In genomic region chr8:70897681-70898413, GRCm38 (mm10) we compare ENCODE assay signal across 8 mouse cellular contexts. TPM values are rescaled to one million over a fixed set of nuclear protein-coding genes. Genes with fewer than 3 reads are reported as not detected.
A peak's percentile ranks its signal among the peaks of the same experiment; 100 is the strongest.
DNase-seq lines count a peak whose midpoint lies in the region; ATAC-seq and TF ChIP-seq lines count a peak whose summit lies in the region.

No protein-coding gene starts in this region.

- H3K27me3 ChIP-seq in C2C12 (ENCODE audit: control insufficient read depth, insufficient read depth, insufficient read length), result no peaks in the 10 kb centered on the region
- peaks cover 31% of the 10 kb centered on the region for H3K27me3 ChIP-seq in heart, embryonic 13.5 days (replicated peaks)
- H3K27me3 ChIP-seq in kidney, postnatal 0 days (ENCODE audit: insufficient read depth, low read length), result no peaks in the 10 kb centered on the region; the same call in 1 of the 2 replicates
- H3K27me3 ChIP-seq in liver, adult 2 months (ENCODE audit: control insufficient read depth, insufficient read depth, low read length), result no peaks in the 10 kb centered on the region; the same call in 1 of the 2 replicates
- peaks cover 5% of the 10 kb centered on the region for H3K27me3 ChIP-seq in stomach, embryonic 14.5 days (ENCODE audit: control insufficient read depth, insufficient read depth, low read length)

- H3K79me2 ChIP-seq in C2C12 (ENCODE audit: control insufficient read depth, insufficient read depth), result peaks cover 27% of the 10 kb centered on the region
- peaks cover 10% of the 10 kb centered on the region; the same call in 1 of the 2 replicates for H3K79me2 ChIP-seq in liver, adult 2 months (ENCODE audit: control insufficient read depth, insufficient read depth, low read length)

- H3K36me3 ChIP-seq in C2C12 (ENCODE audit: control insufficient read depth, insufficient read depth), result peaks cover 38% of the 10 kb centered on the region
- H3K36me3 ChIP-seq in heart, embryonic 13.5 days, result peaks cover 25% of the 10 kb centered on the region
- peaks cover 11% of the 10 kb centered on the region for H3K36me3 ChIP-seq in kidney, postnatal 0 days (ENCODE audit: insufficient read depth, low read length)
- H3K36me3 ChIP-seq in liver, adult 2 months (ENCODE audit: control insufficient read depth, insufficient read depth, low read length), result peaks cover 13% of the 10 kb centered on the region
- H3K36me3 ChIP-seq in stomach, embryonic 14.5 days (ENCODE audit: control insufficient read depth, insufficient read depth, low read length), result peaks cover 25% of the 10 kb centered on the region

- WGBS in heart, embryonic 13.5 days, result under 1% methylated on average over 20 of the region's 20 CpGs
- under 1% methylated on average over 20 of the region's 20 CpGs for WGBS in kidney, postnatal 0 days
- under 1% methylated on average over 20 of the region's 20 CpGs for WGBS in liver, adult 2 months
- under 1% methylated on average over 20 of the region's 20 CpGs for WGBS in stomach, embryonic 14.5 days

- TF ChIP-seq CTCF in C2C12 (IDR thresholded peaks at IDR 0.05; ENCODE audit: control insufficient read depth, insufficient read depth, insufficient read length), result peak; percentile 78
- peak; percentile 94 for TF ChIP-seq CTCF in kidney, postnatal 0 days (IDR thresholded peaks at IDR 0.05; ENCODE audit: low read depth)
- TF ChIP-seq CTCF in liver, adult 2 months (IDR thresholded peaks at IDR 0.05; ENCODE audit: low read depth, low read length), result peak; percentile 98

- peak overlapping the region; percentile 82 for H3K4me3 ChIP-seq in C2C12 (ENCODE audit: insufficient read depth, poor library complexity, severe bottlenecking)
- H3K4me3 ChIP-seq in heart, embryonic 13.5 days, result peak overlapping the region; percentile 87
- peak overlapping the region; percentile 92 for H3K4me3 ChIP-seq in kidney, postnatal 0 days (replicated peaks; ENCODE audit: low read depth, low read length)
- peak overlapping the region; percentile 55 for H3K4me3 ChIP-seq in liver, adult 2 months (ENCODE audit: insufficient read depth, low read depth, low read length)
- peak overlapping the region; percentile 84 for H3K4me3 ChIP-seq in stomach, embryonic 14.5 days (ENCODE audit: low read depth, low read length)

- DNase-seq in brain, adult 2 months (ENCODE audit: low read depth, low spot score), result peak; percentile 89
- peak; percentile 88 for DNase-seq in kidney, postnatal 0 days (ENCODE audit: low spot score)
- peak; percentile 53 for DNase-seq in liver, adult 2 months (ENCODE audit: extremely low read depth, low read depth, low spot score)

- no peaks in the 10 kb centered on the region for H3K9me3 ChIP-seq in heart, embryonic 13.5 days
- H3K9me3 ChIP-seq in kidney, postnatal 0 days (replicated peaks; ENCODE audit: low read length), result no peaks in the 10 kb centered on the region
- H3K9me3 ChIP-seq in stomach, embryonic 14.5 days (ENCODE audit: control insufficient read depth, low read depth, low read length), result no peaks in the 10 kb centered on the region

- ATAC-seq in erythroblast, adult 5-6 weeks (replicated peaks; ENCODE audit: low FRiP score, poor library complexity, severe bottlenecking), result peak; percentile 68
- ATAC-seq in heart, embryonic 13.5 days (ENCODE audit: extremely low read depth, insufficient number of reproducible peaks, low FRiP score, low TSS enrichment), result 0 out of 2 replicates have a peak, but pooled peaks have one; percentile 3
- ATAC-seq in kidney, postnatal 0 days (replicated peaks; ENCODE audit: low FRiP score, low read depth), result peak; percentile 33
- ATAC-seq in monocyte, adult 5-6 weeks (replicated peaks; ENCODE audit: insufficient number of reproducible peaks, low FRiP score, low TSS enrichment, poor library complexity, severe bottlenecking), result peak; percentile 41; the same call in 1 of the 2 replicates
- peak; percentile 33; the same call in 1 of the 2 replicates for ATAC-seq in stomach, embryonic 14.5 days (ENCODE audit: insufficient number of reproducible peaks, insufficient read depth, low FRiP score, low read depth)

- H3K4me2 ChIP-seq in heart, embryonic 13.5 days, result peak overlapping the region; percentile 84
- peak overlapping the region; percentile 79 for H3K4me2 ChIP-seq in kidney, postnatal 0 days (ENCODE audit: low read length)
- peak overlapping the region; percentile 65 for H3K4me2 ChIP-seq in stomach, embryonic 14.5 days (replicated peaks; ENCODE audit: low read depth, low read length)

- H3K27ac ChIP-seq in heart, embryonic 13.5 days (replicated peaks), result peak overlapping the region; percentile 86
- H3K27ac ChIP-seq in kidney, postnatal 0 days, result peak overlapping the region; percentile 81
- peak overlapping the region; percentile 49 for H3K27ac ChIP-seq in liver, adult 2 months (replicated peaks; ENCODE audit: insufficient read depth, low read depth, low read length)
- peak overlapping the region; percentile 77 for H3K27ac ChIP-seq in stomach, embryonic 14.5 days (ENCODE audit: low read length)

- peaks cover 18% of the 10 kb centered on the region for H3K4me1 ChIP-seq in heart, embryonic 13.5 days
- peaks cover 10% of the 10 kb centered on the region for H3K4me1 ChIP-seq in kidney, postnatal 0 days (replicated peaks; ENCODE audit: insufficient read depth, low read length)
- peaks cover 5% of the 10 kb centered on the region for H3K4me1 ChIP-seq in liver, adult 2 months (ENCODE audit: control insufficient read depth, insufficient read depth, low read length)
- H3K4me1 ChIP-seq in stomach, embryonic 14.5 days (ENCODE audit: control insufficient read depth, insufficient read depth, low read length), result peaks cover 13% of the 10 kb centered on the region; the same call in 1 of the 2 replicates

- TF ChIP-seq POLR2A in liver, adult 2 months (IDR thresholded peaks at IDR 0.05; ENCODE audit: extremely low read depth, insufficient read depth, low read length), result no peak

- H3K9ac ChIP-seq in heart, embryonic 13.5 days, result peak overlapping the region; percentile 89
- peak overlapping the region; percentile 61 for H3K9ac ChIP-seq in kidney, postnatal 0 days (ENCODE audit: low read depth, low read length)
- peak overlapping the region; percentile 37 for H3K9ac ChIP-seq in liver, adult 2 months (ENCODE audit: low read depth, low read length)
- H3K9ac ChIP-seq in stomach, embryonic 14.5 days (replicated peaks; ENCODE audit: low read depth, low read length), result peak overlapping the region; percentile 92

- H3K79me3 ChIP-seq in C2C12 (ENCODE audit: low read depth), result peaks cover 13% of the 10 kb centered on the region

- H3ac ChIP-seq in C2C12 (ENCODE audit: control insufficient read depth, insufficient read length, low read depth), result peak overlapping the region; percentile 79

RNA-seq across cellular contexts. Expression of gene Rpl18a, which starts 0.6 kb away (rescaled TPM):
- 4,918 TPM for polyA plus RNA-seq in C2C12 (2012; fragmentation: generic; extraction: Trizol)
- 1,597 and 1,896 TPM in 2 replicates for total RNA-seq in erythroblast, adult 5-6 weeks (2015; ENCODE audit: low replicate concordance)
- 369 and 492 TPM in 2 replicates for total RNA-seq in erythroblast, adult 5-6 weeks (2017; ENCODE audit: low replicate concordance)
- 3,040 and 3,097 TPM in 2 replicates for polyA plus RNA-seq in heart, embryonic 13.5 days (2015; fragmentation: Nextera tagmentation; extraction: Ambion mirVana)
- 5,183 and 5,941 TPM in 2 replicates for polyA plus RNA-seq in kidney, postnatal 0 days (2015; fragmentation: Nextera tagmentation; extraction: Ambion mirVana)
- 318 and 506 TPM in 2 replicates for total RNA-seq in liver, adult 2 months (2014; rRNA removed)
- 1,953 and 2,350 TPM in 2 replicates for polyA plus RNA-seq in liver, adult 2 months (2012; rRNA removed)
- total RNA-seq in monocyte, adult 5-6 weeks (2017), result 1,371 to 1,607 TPM (median 1,447 TPM) in 3 replicates
- polyA plus RNA-seq in stomach, embryonic 14.5 days (2014; fragmentation: Nextera tagmentation; extraction: Ambion mirVana), result 5,566 and 6,204 TPM in 2 replicates

RNA-seq across cellular contexts. Expression of gene Slc5a5, which starts 5.3 kb away (rescaled TPM):
- 0.13 TPM for polyA plus RNA-seq in C2C12 (2012; fragmentation: generic; extraction: Trizol)
- total RNA-seq in erythroblast, adult 5-6 weeks (2015; ENCODE audit: low replicate concordance), result not detected in 2 replicates
- 0.17 TPM in 1 of 2 replicates, not detected in the other for total RNA-seq in erythroblast, adult 5-6 weeks (2017; ENCODE audit: low replicate concordance)
- polyA plus RNA-seq in heart, embryonic 13.5 days (2015; fragmentation: Nextera tagmentation; extraction: Ambion mirVana), result 0.06 and 0.09 TPM in 2 replicates
- 0.09 and 0.11 TPM in 2 replicates for polyA plus RNA-seq in kidney, postnatal 0 days (2015; fragmentation: Nextera tagmentation; extraction: Ambion mirVana)
- not detected in 2 replicates for total RNA-seq in liver, adult 2 months (2014; rRNA removed)
- not detected in 2 replicates for polyA plus RNA-seq in liver, adult 2 months (2012; rRNA removed)
- not detected in 3 replicates for total RNA-seq in monocyte, adult 5-6 weeks (2017)
- 4.2 and 4.8 TPM in 2 replicates for polyA plus RNA-seq in stomach, embryonic 14.5 days (2014; fragmentation: Nextera tagmentation; extraction: Ambion mirVana)

RNA-seq across cellular contexts. Expression of gene Map1s, which starts 7.9 kb away (rescaled TPM):
- polyA plus RNA-seq in C2C12 (2012; fragmentation: generic; extraction: Trizol), result 59.7 TPM
- 2.3 and 4.0 TPM in 2 replicates for total RNA-seq in erythroblast, adult 5-6 weeks (2015; ENCODE audit: low replicate concordance)
- 2.2 and 3.1 TPM in 2 replicates for total RNA-seq in erythroblast, adult 5-6 weeks (2017; ENCODE audit: low replicate concordance)
- polyA plus RNA-seq in heart, embryonic 13.5 days (2015; fragmentation: Nextera tagmentation; extraction: Ambion mirVana), result 32.5 and 35.0 TPM in 2 replicates
- polyA plus RNA-seq in kidney, postnatal 0 days (2015; fragmentation: Nextera tagmentation; extraction: Ambion mirVana), result 32.5 and 34.1 TPM in 2 replicates
- 1.8 and 3.0 TPM in 2 replicates for total RNA-seq in liver, adult 2 months (2014; rRNA removed)
- 4.6 and 8.7 TPM in 2 replicates for polyA plus RNA-seq in liver, adult 2 months (2012; rRNA removed)
- 13.9 to 21.9 TPM (median 17.2 TPM) in 3 replicates for total RNA-seq in monocyte, adult 5-6 weeks (2017)
- polyA plus RNA-seq in stomach, embryonic 14.5 days (2014; fragmentation: Nextera tagmentation; extraction: Ambion mirVana), result 41.5 and 42.0 TPM in 2 replicates

RNA-seq across cellular contexts. Expression of gene Ccdc124, which starts 24.1 kb away (rescaled TPM):
- 142 TPM for polyA plus RNA-seq in C2C12 (2012; fragmentation: generic; extraction: Trizol)
- total RNA-seq in erythroblast, adult 5-6 weeks (2015; ENCODE audit: low replicate concordance), result 12.3 and 14.2 TPM in 2 replicates
- 11.7 and 13.4 TPM in 2 replicates for total RNA-seq in erythroblast, adult 5-6 weeks (2017; ENCODE audit: low replicate concordance)
- 88.5 and 89.0 TPM in 2 replicates for polyA plus RNA-seq in heart, embryonic 13.5 days (2015; fragmentation: Nextera tagmentation; extraction: Ambion mirVana)
- polyA plus RNA-seq in kidney, postnatal 0 days (2015; fragmentation: Nextera tagmentation; extraction: Ambion mirVana), result 87.2 and 90.3 TPM in 2 replicates
- total RNA-seq in liver, adult 2 months (2014; rRNA removed), result 17.2 and 22.1 TPM in 2 replicates
- polyA plus RNA-seq in liver, adult 2 months (2012; rRNA removed), result 34.0 and 34.4 TPM in 2 replicates
- 32.1 to 34.0 TPM (median 32.6 TPM) in 3 replicates for total RNA-seq in monocyte, adult 5-6 weeks (2017)
- 92.1 and 102 TPM in 2 replicates for polyA plus RNA-seq in stomach, embryonic 14.5 days (2014; fragmentation: Nextera tagmentation; extraction: Ambion mirVana)

RNA-seq across cellular contexts. Expression of gene Kcnn1, which starts 34.8 kb away (rescaled TPM):
- polyA plus RNA-seq in C2C12 (2012; fragmentation: generic; extraction: Trizol), result 3.2 TPM
- total RNA-seq in erythroblast, adult 5-6 weeks (2015; ENCODE audit: low replicate concordance), result not detected in 2 replicates
- not detected in 2 replicates for total RNA-seq in erythroblast, adult 5-6 weeks (2017; ENCODE audit: low replicate concordance)
- 1.5 TPM in 2 replicates for polyA plus RNA-seq in heart, embryonic 13.5 days (2015; fragmentation: Nextera tagmentation; extraction: Ambion mirVana)
- polyA plus RNA-seq in kidney, postnatal 0 days (2015; fragmentation: Nextera tagmentation; extraction: Ambion mirVana), result 4.2 and 5.5 TPM in 2 replicates
- total RNA-seq in liver, adult 2 months (2014; rRNA removed), result 6.2 and 6.4 TPM in 2 replicates
- 8.4 and 10.6 TPM in 2 replicates for polyA plus RNA-seq in liver, adult 2 months (2012; rRNA removed)
- not detected in 3 replicates for total RNA-seq in monocyte, adult 5-6 weeks (2017)
- polyA plus RNA-seq in stomach, embryonic 14.5 days (2014; fragmentation: Nextera tagmentation; extraction: Ambion mirVana), result 1.6 and 2.1 TPM in 2 replicates

Comparison
In these comparisons a context has a peak if more than half of its experiments do, and no peak if none do; other contexts are left out.
1. Peak in every context shown above with its lines: DNase-seq, ATAC-seq, H3K4me3 ChIP-seq and H3K27ac ChIP-seq.
2. ATAC-seq: peak in every context shown above with its lines; median percentile 68 in erythroblast, adult 5-6 weeks; 41 in monocyte, adult 5-6 weeks; 33 in kidney, postnatal 0 days; 33 in stomach, embryonic 14.5 days; 3 in heart, embryonic 13.5 days.
3. H3K9ac ChIP-seq: peak in every context shown above with its lines; median percentile 92 in stomach, embryonic 14.5 days; 89 in heart, embryonic 13.5 days; 61 in kidney, postnatal 0 days; 37 in liver, adult 2 months.